Mouse (Mus musculus) CD8-positive naive resting alpha-beta T cell, adult 2 months (primary cell): ENCODE results near the gene Car12.

ENCODE experiments used
- DNase-seq, 2 experiments: peaks; one replicate each; pipeline ENCODE4 v3.0.0; 2022; ENCODE audit warnings: low read depth in 2 of 2, low spot score in 2 of 2

Car12 gene

GRCm38 (mm10) chr9:66708816-66709555 lies 4.5 kb upstream of the Car12 start:
- DNase-seq: no peak

GRCm38 (mm10) chr9:66710626-66711025 lies 2.9 kb upstream of the Car12 start:
- DNase-seq: no peak

GRCm38 (mm10) chr9:66714022-66714515 lies 583 bp downstream of the Car12 start:
- DNase-seq: peak; percentile 14 to 16

- DNase-seq: no peak
Observed at GRCm38 (mm10) chr9:66715361-66715760, 1.9 kb downstream of the Car12 start.

GRCm38 (mm10) chr9:66716533-66716932 lies 3.0 kb downstream of the Car12 start:
- DNase-seq: no peak

GRCm38 (mm10) chr9:66720686-66721450 lies 7.4 kb downstream of the Car12 start:
- no peak for DNase-seq

GRCm38 (mm10) chr9:66722187-66722868 lies 8.8 kb downstream of the Car12 start:
- DNase-seq: no peak

- no peak for DNase-seq
Observed at GRCm38 (mm10) chr9:66722869-66723272, 9.4 kb downstream of the Car12 start.

GRCm38 (mm10) chr9:66725591-66725990 lies 12.1 kb downstream of the Car12 start:
- DNase-seq: no peak

- no peak for DNase-seq
Observed at GRCm38 (mm10) chr9:66727333-66727732, 13.8 kb downstream of the Car12 start.

- no peak for DNase-seq
Observed at GRCm38 (mm10) chr9:66730556-66730955, 17.1 kb downstream of the Car12 start.

- DNase-seq: no peak
Observed at GRCm38 (mm10) chr9:66731284-66731683, 17.8 kb downstream of the Car12 start.

GRCm38 (mm10) chr9:66732791-66733691 lies 19.6 kb downstream of the Car12 start:
- DNase-seq: no peak

GRCm38 (mm10) chr9:66734568-66734967 lies 21.1 kb downstream of the Car12 start:
- no peak for DNase-seq

- DNase-seq: no peak
Observed at GRCm38 (mm10) chr9:66735122-66735521, 21.6 kb downstream of the Car12 start.

GRCm38 (mm10) chr9:66736016-66736415 lies 22.5 kb downstream of the Car12 start:
- DNase-seq: no peak

- no peak for DNase-seq
Observed at GRCm38 (mm10) chr9:66736551-66736950, 23.1 kb downstream of the Car12 start.

GRCm38 (mm10) chr9:66739516-66739915 lies 26.0 kb downstream of the Car12 start:
- DNase-seq: no peak

GRCm38 (mm10) chr9:66744531-66744930 lies 31.0 kb downstream of the Car12 start:
- DNase-seq: no peak

- DNase-seq: no peak
Observed at GRCm38 (mm10) chr9:66748390-66748789, 34.9 kb downstream of the Car12 start.

GRCm38 (mm10) chr9:66752849-66753248 lies 39.4 kb downstream of the Car12 start:
- no peak for DNase-seq
